Mouse (Mus musculus) olfactory bulb, adult 2 months (tissue): ENCODE results near the gene St6galnac4. TPM values are rescaled to one million over a fixed set of nuclear protein-coding genes. Genes with fewer than 3 reads are reported as not detected.

Experiments used
- H3K27ac ChIP-seq: fragments of 200-500 bp; 2 replicates; pipeline ENCODE4 v1.5.1; 2012; ENCODE audit warnings: low read depth, low read length; ENCODE audit not compliant: insufficient read depth
- H3K4me1 ChIP-seq: fragments of 200-500 bp; 2 replicates; pipeline ENCODE4 v1.6.1; 2012; ENCODE audit warnings: low read length; ENCODE audit not compliant: control insufficient read depth, insufficient read depth
- H3K4me3 ChIP-seq: fragments of 200-500 bp; 2 replicates; pipeline ENCODE4 v1.5.1; 2012; ENCODE audit warnings: mild to moderate bottlenecking, low read depth, low read length, moderate library complexity; ENCODE audit not compliant: insufficient read depth
- CTCF ChIP-seq: fragments of 200-500 bp; IDR thresholded peaks from 2 replicates; pipeline ENCODE4 v1.5.1; 2012; ENCODE audit warnings: low read depth, mild to moderate bottlenecking, low read length, moderate library complexity; ENCODE audit not compliant: insufficient read depth
- WGBS: fragments of 180-500 bp; shearing (Covaris S2); methylation state at CpG from one replicate; pipeline ENCODE4 v1.1.7; 2018; 5-methylcytosine and 5-hydroxymethylcytosine counted together
- polyA plus RNA-seq: library from polyadenylated mRNA; stranded (reverse); fragments of >200 nt; gene quantifications from 2 replicates; pipeline ENCODE4 v1.2.4, GENCODE M21; 2012; ENCODE audit warnings: low replicate concordance; ENCODE audit not compliant: missing spikeins, insufficient read depth, insufficient read length

Gene St6galnac4
- polyA plus RNA-seq, 1 experiment = not detected

GRCm38 (mm10) chr2:32647366-32647765 is 60.5 kb downstream of the St6galnac4 start:
- Histone ChIP-seq H3K4me3 (peak overlapping the region; percentile 3; the same call in 1 of the 2 replicates), H3K27ac (no peak overlapping the region), H3K4me1 (peaks cover 17% of the 10 kb centered on the region)
- 87% methylated on average over 7 of the region's 7 CpGs for WGBS
- no peak for TF ChIP-seq CTCF

Other genes with a start within 250 kb of the St6galnac4 start
- not detected in 2 replicates for gene Ciz1, start 234.8 kb upstream of the St6galnac4 start, polyA plus RNA-seq
- 153 TPM in 1 of 2 replicates, not detected in the other for gene Dnm1, start 233.8 kb upstream of the St6galnac4 start, polyA plus RNA-seq
- not detected in 2 replicates for gene 1110008P14Rik, start 205.2 kb upstream of the St6galnac4 start, polyA plus RNA-seq
- not detected in 2 replicates for gene Lcn2, start 198.8 kb upstream of the St6galnac4 start, polyA plus RNA-seq
- gene Ptges2, start 191.2 kb upstream of the St6galnac4 start, polyA plus RNA-seq = not detected in 2 replicates
- not detected in 2 replicates for gene Naif1, start 136.6 kb upstream of the St6galnac4 start, polyA plus RNA-seq
- 221 TPM in 1 of 2 replicates, not detected in the other for gene Slc25a25, start 135.7 kb upstream of the St6galnac4 start, polyA plus RNA-seq
- gene Fam102a, start 51.8 kb upstream of the St6galnac4 start, polyA plus RNA-seq = not detected in 2 replicates
- not detected in 2 replicates for gene Dpm2, start 16.2 kb upstream of the St6galnac4 start, polyA plus RNA-seq
- not detected in 2 replicates for gene Pip5kl1, start 12.3 kb upstream of the St6galnac4 start, polyA plus RNA-seq
- not detected in 2 replicates for gene 9430097D07Rik, start 11.4 kb upstream of the St6galnac4 start, polyA plus RNA-seq
- not detected in 2 replicates for gene St6galnac6, start 12.6 kb downstream of the St6galnac4 start, polyA plus RNA-seq
- gene Ak1, start 34.7 kb downstream of the St6galnac4 start, polyA plus RNA-seq = not detected in 2 replicates
- not detected in 2 replicates for gene Eng, start 59.5 kb downstream of the St6galnac4 start, polyA plus RNA-seq
- not detected in 2 replicates for gene Fpgs, start 117.0 kb downstream of the St6galnac4 start, polyA plus RNA-seq
- gene Cdk9, start 126.0 kb downstream of the St6galnac4 start, polyA plus RNA-seq = 509 TPM in 1 of 2 replicates, not detected in the other
- not detected in 2 replicates for gene Sh2d3c, start 134.0 kb downstream of the St6galnac4 start, polyA plus RNA-seq
- gene 6330409D20Rik, start 153.9 kb downstream of the St6galnac4 start, polyA plus RNA-seq = not detected in 2 replicates
- not detected in 2 replicates for gene Tor2a, start 170.1 kb downstream of the St6galnac4 start, polyA plus RNA-seq
- not detected in 2 replicates for gene Ttc16, start 188.5 kb downstream of the St6galnac4 start, polyA plus RNA-seq
- gene Ptrh1, start 188.7 kb downstream of the St6galnac4 start, polyA plus RNA-seq = not detected in 2 replicates
- not detected in 2 replicates for gene Cfap157, start 197.3 kb downstream of the St6galnac4 start, polyA plus RNA-seq